Mouse (Mus musculus): ENCODE results near the gene Pla1a. TPM values are rescaled to one million over a fixed set of nuclear protein-coding genes. Genes with fewer than 3 reads are reported as not detected.

The Pla1a gene
- polyA plus RNA-seq, 1 experiment from 2014 or later = 0.38 TPM

GRCm38 (mm10) chr16:38359857-38360256 lies 73.1 kb downstream of the Pla1a start:
- no peak overlapping the region for H3K9ac ChIP-seq (replicated peaks; ENCODE audit: low read depth, low read length)
- no peaks in the 10 kb centered on the region for H3K27me3 ChIP-seq (replicated peaks; ENCODE audit: control insufficient read depth, insufficient read depth, low read length)
- no peak overlapping the region for H3K27ac ChIP-seq (ENCODE audit: low read length)
- H3K4me3 ChIP-seq (replicated peaks; ENCODE audit: low read length) = no peak overlapping the region
- no peaks in the 10 kb centered on the region for H3K36me3 ChIP-seq (ENCODE audit: control insufficient read depth, insufficient read depth)
- H3K4me1 ChIP-seq (replicated peaks; ENCODE audit: control insufficient read depth, insufficient read depth, low read length) = no peaks in the 10 kb centered on the region
- 79% methylated on average over 3 of the region's 3 CpGs for WGBS
- no peak for ATAC-seq
- H3K4me2 ChIP-seq (ENCODE audit: low read length) = no peak overlapping the region
- H3K9me3 ChIP-seq (ENCODE audit: control insufficient read depth, low read length) = no peaks in the 10 kb centered on the region

- Histone ChIP-seq H3K27me3 (replicated peaks; ENCODE audit: control insufficient read depth, insufficient read depth, low read length) (no peaks in the 10 kb centered on the region), H3K27ac (ENCODE audit: low read length) (no peak overlapping the region), H3K4me2 (ENCODE audit: low read length) (no peak overlapping the region), H3K4me1 (replicated peaks; ENCODE audit: control insufficient read depth, insufficient read depth, low read length) (no peaks in the 10 kb centered on the region), H3K4me3 (replicated peaks; ENCODE audit: low read length) (no peak overlapping the region), H3K9ac (replicated peaks; ENCODE audit: low read depth, low read length) (no peak overlapping the region), H3K36me3 (ENCODE audit: control insufficient read depth, insufficient read depth) (no peaks in the 10 kb centered on the region), H3K9me3 (ENCODE audit: control insufficient read depth, low read length) (no peaks in the 10 kb centered on the region)
- no peak for ATAC-seq
- 98% methylated on average over 2 of the region's 2 CpGs for WGBS
Observed at GRCm38 (mm10) chr16:38359241-38359640, 73.7 kb downstream of the Pla1a start.

- 91% methylated on average over 6 of the region's 6 CpGs for WGBS
- Histone ChIP-seq H3K36me3 (ENCODE audit: control insufficient read depth, insufficient read depth) (no peaks in the 10 kb centered on the region), H3K27ac (ENCODE audit: low read length) (no peak overlapping the region), H3K27me3 (replicated peaks; ENCODE audit: control insufficient read depth, insufficient read depth, low read length) (no peaks in the 10 kb centered on the region), H3K4me1 (replicated peaks; ENCODE audit: control insufficient read depth, insufficient read depth, low read length) (no peaks in the 10 kb centered on the region), H3K9me3 (ENCODE audit: control insufficient read depth, low read length) (no peaks in the 10 kb centered on the region), H3K4me2 (ENCODE audit: low read length) (no peak overlapping the region), H3K4me3 (replicated peaks; ENCODE audit: low read length) (no peak overlapping the region), H3K9ac (replicated peaks; ENCODE audit: low read depth, low read length) (no peak overlapping the region)
- no peak for ATAC-seq
Observed at GRCm38 (mm10) chr16:38358256-38358812, 74.6 kb downstream of the Pla1a start.

- no peak for ATAC-seq
- H3K4me2 ChIP-seq (ENCODE audit: low read length) = no peak overlapping the region
- no peaks in the 10 kb centered on the region for H3K4me1 ChIP-seq (replicated peaks; ENCODE audit: control insufficient read depth, insufficient read depth, low read length)
- H3K4me3 ChIP-seq (replicated peaks; ENCODE audit: low read length) = no peak overlapping the region
- H3K9me3 ChIP-seq (ENCODE audit: control insufficient read depth, low read length) = no peaks in the 10 kb centered on the region
- no peaks in the 10 kb centered on the region for H3K27me3 ChIP-seq (replicated peaks; ENCODE audit: control insufficient read depth, insufficient read depth, low read length)
- H3K36me3 ChIP-seq (ENCODE audit: control insufficient read depth, insufficient read depth) = peaks cover 15% of the 10 kb centered on the region
- H3K9ac ChIP-seq (replicated peaks; ENCODE audit: low read depth, low read length) = no peak overlapping the region
- no peak overlapping the region for H3K27ac ChIP-seq (ENCODE audit: low read length)
- WGBS = 91% methylated on average over 5 of the region's 5 CpGs
Observed at GRCm38 (mm10) chr16:38354185-38354913, 78.6 kb downstream of the Pla1a start.

GRCm38 (mm10) chr16:38353642-38354041 lies 79.3 kb downstream of the Pla1a start:
- peaks cover 15% of the 10 kb centered on the region for H3K36me3 ChIP-seq (ENCODE audit: control insufficient read depth, insufficient read depth)
- no peak overlapping the region for H3K4me2 ChIP-seq (ENCODE audit: low read length)
- no peaks in the 10 kb centered on the region for H3K4me1 ChIP-seq (replicated peaks; ENCODE audit: control insufficient read depth, insufficient read depth, low read length)
- no peak overlapping the region for H3K9ac ChIP-seq (replicated peaks; ENCODE audit: low read depth, low read length)
- 96% methylated on average over 2 of the region's 2 CpGs for WGBS
- H3K9me3 ChIP-seq (ENCODE audit: control insufficient read depth, low read length) = no peaks in the 10 kb centered on the region
- H3K27me3 ChIP-seq (replicated peaks; ENCODE audit: control insufficient read depth, insufficient read depth, low read length) = no peaks in the 10 kb centered on the region
- no peak overlapping the region for H3K27ac ChIP-seq (ENCODE audit: low read length)
- no peak overlapping the region for H3K4me3 ChIP-seq (replicated peaks; ENCODE audit: low read length)
- ATAC-seq = no peak

GRCm38 (mm10) chr16:38352851-38353250 lies 80.1 kb downstream of the Pla1a start:
- Histone ChIP-seq H3K27me3 (replicated peaks; ENCODE audit: control insufficient read depth, insufficient read depth, low read length) (no peaks in the 10 kb centered on the region), H3K4me1 (replicated peaks; ENCODE audit: control insufficient read depth, insufficient read depth, low read length) (peaks cover 3% of the 10 kb centered on the region; the same call in 1 of the 2 replicates), H3K9me3 (ENCODE audit: control insufficient read depth, low read length) (no peaks in the 10 kb centered on the region), H3K4me2 (ENCODE audit: low read length) (no peak overlapping the region), H3K9ac (replicated peaks; ENCODE audit: low read depth, low read length) (no peak overlapping the region), H3K4me3 (replicated peaks; ENCODE audit: low read length) (no peak overlapping the region), H3K27ac (ENCODE audit: low read length) (no peak overlapping the region), H3K36me3 (ENCODE audit: control insufficient read depth, insufficient read depth) (peaks cover 15% of the 10 kb centered on the region)
- no peak for ATAC-seq

GRCm38 (mm10) chr16:38352031-38352430 lies 80.9 kb downstream of the Pla1a start:
- no peak overlapping the region for H3K27ac ChIP-seq (ENCODE audit: low read length)
- no peaks in the 10 kb centered on the region for H3K27me3 ChIP-seq (replicated peaks; ENCODE audit: control insufficient read depth, insufficient read depth, low read length)
- no peak for ATAC-seq
- WGBS = 81% methylated on average over 7 of the region's 7 CpGs
- no peak overlapping the region for H3K4me3 ChIP-seq (replicated peaks; ENCODE audit: low read length)
- no peaks in the 10 kb centered on the region for H3K9me3 ChIP-seq (ENCODE audit: control insufficient read depth, low read length)
- H3K4me2 ChIP-seq (ENCODE audit: low read length) = no peak overlapping the region
- peaks cover 7% of the 10 kb centered on the region for H3K4me1 ChIP-seq (replicated peaks; ENCODE audit: control insufficient read depth, insufficient read depth, low read length)
- H3K9ac ChIP-seq (replicated peaks; ENCODE audit: low read depth, low read length) = no peak overlapping the region
- H3K36me3 ChIP-seq (ENCODE audit: control insufficient read depth, insufficient read depth) = peaks cover 15% of the 10 kb centered on the region

- Histone ChIP-seq H3K9me3 (ENCODE audit: control insufficient read depth, low read length) (no peaks in the 10 kb centered on the region), H3K4me1 (replicated peaks; ENCODE audit: control insufficient read depth, insufficient read depth, low read length) (peaks cover 9% of the 10 kb centered on the region), H3K27ac (ENCODE audit: low read length) (no peak overlapping the region), H3K9ac (replicated peaks; ENCODE audit: low read depth, low read length) (no peak overlapping the region), H3K36me3 (ENCODE audit: control insufficient read depth, insufficient read depth) (peaks cover 15% of the 10 kb centered on the region), H3K27me3 (replicated peaks; ENCODE audit: control insufficient read depth, insufficient read depth, low read length) (no peaks in the 10 kb centered on the region), H3K4me2 (ENCODE audit: low read length) (no peak overlapping the region), H3K4me3 (replicated peaks; ENCODE audit: low read length) (no peak overlapping the region)
- WGBS = 86% methylated on average over 6 of the region's 6 CpGs
- no peak for ATAC-seq
Observed at GRCm38 (mm10) chr16:38350939-38351338, 82.0 kb downstream of the Pla1a start.

GRCm38 (mm10) chr16:38350361-38350855 lies 82.5 kb downstream of the Pla1a start:
- no peak overlapping the region for H3K4me2 ChIP-seq (ENCODE audit: low read length)
- no peak overlapping the region for H3K4me3 ChIP-seq (replicated peaks; ENCODE audit: low read length)
- H3K9me3 ChIP-seq (ENCODE audit: control insufficient read depth, low read length) = no peaks in the 10 kb centered on the region
- peaks cover 9% of the 10 kb centered on the region for H3K4me1 ChIP-seq (replicated peaks; ENCODE audit: control insufficient read depth, insufficient read depth, low read length)
- WGBS = 96% methylated on average over 7 of the region's 7 CpGs
- H3K27me3 ChIP-seq (replicated peaks; ENCODE audit: control insufficient read depth, insufficient read depth, low read length) = no peaks in the 10 kb centered on the region
- H3K27ac ChIP-seq (ENCODE audit: low read length) = no peak overlapping the region
- peaks cover 15% of the 10 kb centered on the region for H3K36me3 ChIP-seq (ENCODE audit: control insufficient read depth, insufficient read depth)
- ATAC-seq = no peak
- no peak overlapping the region for H3K9ac ChIP-seq (replicated peaks; ENCODE audit: low read depth, low read length)

All from forebrain, embryonic 16.5 days (tissue).